Mouse (Mus musculus): ENCODE results near the gene Rsf1. TPM values are rescaled to one million over a fixed set of nuclear protein-coding genes. Genes with fewer than 3 reads are reported as not detected.

The Rsf1 gene
- polyA plus RNA-seq, 1 experiment from 2014 or later = 10.0 TPM

GRCm38 (mm10) chr7:97632897-97633296, 53.2 kb downstream of the Rsf1 start:
- WGBS = 79% methylated on average over 1 of the region's 1 CpGs
- no peak for ATAC-seq (ENCODE audit: low FRiP score, low TSS enrichment)
- H3K27me3 ChIP-seq (ENCODE audit: control insufficient read depth, insufficient read depth, low read length) = no peaks in the 10 kb centered on the region

GRCm38 (mm10) chr7:97645060-97645459, 65.4 kb downstream of the Rsf1 start:
- WGBS = 54% methylated on average over 3 of the region's 3 CpGs
- Histone ChIP-seq H3K9ac (ENCODE audit: low read length) (no peak overlapping the region), H3K9me3 (ENCODE audit: control insufficient read depth, low read length) (no peaks in the 10 kb centered on the region), H3K27ac (replicated peaks) (no peak overlapping the region), H3K4me2 (replicated peaks; ENCODE audit: low read depth) (no peak overlapping the region), H3K4me3 (ENCODE audit: low read depth, low read length) (no peak overlapping the region), H3K36me3 (ENCODE audit: control insufficient read depth, insufficient read depth, low read length) (no peaks in the 10 kb centered on the region), H3K27me3 (ENCODE audit: control insufficient read depth, insufficient read depth, low read length) (no peaks in the 10 kb centered on the region), H3K4me1 (replicated peaks; ENCODE audit: control insufficient read depth, insufficient read depth) (no peaks in the 10 kb centered on the region)
- TF ChIP-seq EP300 (optimal IDR thresholded peaks at IDR 0.05) = no peak
- no peak for TF ChIP-seq CTCF (IDR thresholded peaks at IDR 0.05; ENCODE audit: low read depth)
- ATAC-seq (ENCODE audit: low FRiP score, low TSS enrichment) = peak; percentile 61; the same call in 1 of the 2 replicates
- DNase-seq (ENCODE audit: low spot score) = no peak

More at GRCm38 (mm10) chr7:97632897-97633296, 53.2 kb downstream of the Rsf1 start:
- no peak overlapping the region for H3K4me2 ChIP-seq (replicated peaks; ENCODE audit: low read depth)
- TF ChIP-seq CTCF (IDR thresholded peaks at IDR 0.05; ENCODE audit: low read depth) (no peak), EP300 (optimal IDR thresholded peaks at IDR 0.05) (no peak)
- H3K36me3 ChIP-seq (ENCODE audit: control insufficient read depth, insufficient read depth, low read length) = no peaks in the 10 kb centered on the region
- H3K27ac ChIP-seq (replicated peaks) = no peak overlapping the region
- no peak overlapping the region for H3K9ac ChIP-seq (ENCODE audit: low read length)
- no peaks in the 10 kb centered on the region for H3K9me3 ChIP-seq (ENCODE audit: control insufficient read depth, low read length)
- H3K4me1 ChIP-seq (replicated peaks; ENCODE audit: control insufficient read depth, insufficient read depth) = no peaks in the 10 kb centered on the region
- DNase-seq (ENCODE audit: low spot score) = no peak
- no peak overlapping the region for H3K4me3 ChIP-seq (ENCODE audit: low read depth, low read length)

GRCm38 (mm10) chr7:97647656-97648055, 68.0 kb downstream of the Rsf1 start:
- ATAC-seq (ENCODE audit: low FRiP score, low TSS enrichment) = no peak
- H3K9ac ChIP-seq (ENCODE audit: low read length) = no peak overlapping the region

GRCm38 (mm10) chr7:97650729-97651128, 71.0 kb downstream of the Rsf1 start:
- Histone ChIP-seq H3K27ac (replicated peaks) (no peak overlapping the region), H3K27me3 (ENCODE audit: control insufficient read depth, insufficient read depth, low read length) (no peaks in the 10 kb centered on the region), H3K36me3 (ENCODE audit: control insufficient read depth, insufficient read depth, low read length) (peaks cover 4% of the 10 kb centered on the region), H3K9me3 (ENCODE audit: control insufficient read depth, low read length) (no peaks in the 10 kb centered on the region), H3K4me1 (replicated peaks; ENCODE audit: control insufficient read depth, insufficient read depth) (no peaks in the 10 kb centered on the region), H3K4me3 (ENCODE audit: low read depth, low read length) (no peak overlapping the region), H3K9ac (ENCODE audit: low read length) (no peak overlapping the region), H3K4me2 (replicated peaks; ENCODE audit: low read depth) (no peak overlapping the region)
- TF ChIP-seq EP300 (optimal IDR thresholded peaks at IDR 0.05) = no peak
- no peak for TF ChIP-seq CTCF (IDR thresholded peaks at IDR 0.05; ENCODE audit: low read depth)
- no peak for ATAC-seq (ENCODE audit: low FRiP score, low TSS enrichment)
- WGBS = 74% methylated on average over 4 of the region's 4 CpGs
- DNase-seq (ENCODE audit: low spot score) = no peak

More at GRCm38 (mm10) chr7:97647656-97648055, 68.0 kb downstream of the Rsf1 start:
- no peaks in the 10 kb centered on the region for H3K27me3 ChIP-seq (ENCODE audit: control insufficient read depth, insufficient read depth, low read length)
- no peak overlapping the region for H3K4me2 ChIP-seq (replicated peaks; ENCODE audit: low read depth)
- H3K27ac ChIP-seq (replicated peaks) = no peak overlapping the region
- no peaks in the 10 kb centered on the region for H3K9me3 ChIP-seq (ENCODE audit: control insufficient read depth, low read length)
- H3K4me3 ChIP-seq (ENCODE audit: low read depth, low read length) = no peak overlapping the region
- no peak for DNase-seq (ENCODE audit: low spot score)
- WGBS = 96% methylated on average over 5 of the region's 5 CpGs
- H3K4me1 ChIP-seq (replicated peaks; ENCODE audit: control insufficient read depth, insufficient read depth) = no peaks in the 10 kb centered on the region
- H3K36me3 ChIP-seq (ENCODE audit: control insufficient read depth, insufficient read depth, low read length) = no peaks in the 10 kb centered on the region
- no peak for TF ChIP-seq CTCF (IDR thresholded peaks at IDR 0.05; ENCODE audit: low read depth)
- TF ChIP-seq EP300 (optimal IDR thresholded peaks at IDR 0.05) = no peak

- TF ChIP-seq CTCF (IDR thresholded peaks at IDR 0.05; ENCODE audit: low read depth) (peak; percentile 43), EP300 (optimal IDR thresholded peaks at IDR 0.05) (no peak)
- 89% methylated on average over 6 of the region's 6 CpGs for WGBS
- Histone ChIP-seq H3K36me3 (ENCODE audit: control insufficient read depth, insufficient read depth, low read length) (peaks cover 8% of the 10 kb centered on the region), H3K9me3 (ENCODE audit: control insufficient read depth, low read length) (no peaks in the 10 kb centered on the region), H3K4me3 (ENCODE audit: low read depth, low read length) (no peak overlapping the region), H3K27me3 (ENCODE audit: control insufficient read depth, insufficient read depth, low read length) (no peaks in the 10 kb centered on the region), H3K4me1 (replicated peaks; ENCODE audit: control insufficient read depth, insufficient read depth) (no peaks in the 10 kb centered on the region), H3K27ac (replicated peaks) (no peak overlapping the region), H3K4me2 (replicated peaks; ENCODE audit: low read depth) (no peak overlapping the region), H3K9ac (ENCODE audit: low read length) (no peak overlapping the region)
- DNase-seq (ENCODE audit: low spot score) = no peak
- no peak for ATAC-seq (ENCODE audit: low FRiP score, low TSS enrichment)
Observed at GRCm38 (mm10) chr7:97656144-97656543, 76.5 kb downstream of the Rsf1 start.

GRCm38 (mm10) chr7:97661634-97662033, 81.9 kb downstream of the Rsf1 start:
- no peak overlapping the region for H3K4me2 ChIP-seq (replicated peaks; ENCODE audit: low read depth)
- H3K27ac ChIP-seq (replicated peaks) = no peak overlapping the region
- H3K9me3 ChIP-seq (ENCODE audit: control insufficient read depth, low read length) = no peaks in the 10 kb centered on the region
- 90% methylated on average over 4 of the region's 4 CpGs for WGBS
- peaks cover 16% of the 10 kb centered on the region; the same call in 1 of the 2 replicates for H3K36me3 ChIP-seq (ENCODE audit: control insufficient read depth, insufficient read depth, low read length)
- ATAC-seq (ENCODE audit: low FRiP score, low TSS enrichment) (no peak), DNase-seq (ENCODE audit: low spot score) (no peak)
- no peaks in the 10 kb centered on the region for H3K27me3 ChIP-seq (ENCODE audit: control insufficient read depth, insufficient read depth, low read length)
- no peaks in the 10 kb centered on the region for H3K4me1 ChIP-seq (replicated peaks; ENCODE audit: control insufficient read depth, insufficient read depth)
- TF ChIP-seq EP300 (optimal IDR thresholded peaks at IDR 0.05) = no peak
- no peak for TF ChIP-seq CTCF (IDR thresholded peaks at IDR 0.05; ENCODE audit: low read depth)
- no peak overlapping the region for H3K9ac ChIP-seq (ENCODE audit: low read length)
- no peak overlapping the region for H3K4me3 ChIP-seq (ENCODE audit: low read depth, low read length)

All from stomach, postnatal 0 days (tissue).